Mouse (Mus musculus) urinary bladder, postnatal 14 days (tissue): ENCODE data around the gene B4galt3.
A peak's percentile ranks its signal among the peaks of the same experiment; 100 is the strongest.

Experiments used
- DNase-seq: peaks from one replicate; pipeline ENCODE4 v3.0.0; 2021; ENCODE audit warnings: low spot score

The B4galt3 gene

GRCm38 (mm10) chr1:171265971-171266744, 4.0 kb upstream of the B4galt3 start:
- DNase-seq = no peak

GRCm38 (mm10) chr1:171268341-171268740, 1.8 kb upstream of the B4galt3 start:
- DNase-seq = no peak

GRCm38 (mm10) chr1:171270573-171270900, 409 bp downstream of the B4galt3 start:
- peak; percentile 79 for DNase-seq

GRCm38 (mm10) chr1:171271196-171271595, 1.1 kb downstream of the B4galt3 start:
- no peak for DNase-seq

GRCm38 (mm10) chr1:171271622-171272021, 1.5 kb downstream of the B4galt3 start:
- DNase-seq = no peak

- DNase-seq = no peak
Observed at GRCm38 (mm10) chr1:171272086-171272485, 2.0 kb downstream of the B4galt3 start.

GRCm38 (mm10) chr1:171274171-171274570, 4.0 kb downstream of the B4galt3 start:
- DNase-seq = no peak

- DNase-seq = peak; percentile 76
Observed at GRCm38 (mm10) chr1:171275144-171275734, 5.1 kb downstream of the B4galt3 start.

- no peak for DNase-seq
Observed at GRCm38 (mm10) chr1:171276110-171276748, 6.1 kb downstream of the B4galt3 start.

GRCm38 (mm10) chr1:171277736-171278135, 7.6 kb downstream of the B4galt3 start:
- no peak for DNase-seq

- no peak for DNase-seq
Observed at GRCm38 (mm10) chr1:171278436-171278835, 8.3 kb downstream of the B4galt3 start.

GRCm38 (mm10) chr1:171279012-171279705, 9.0 kb downstream of the B4galt3 start:
- DNase-seq = no peak

- no peak for DNase-seq
Observed at GRCm38 (mm10) chr1:171279721-171280120, 9.6 kb downstream of the B4galt3 start.

GRCm38 (mm10) chr1:171280250-171280915, 10.3 kb downstream of the B4galt3 start:
- no peak for DNase-seq

- peak; percentile 90 for DNase-seq
Observed at GRCm38 (mm10) chr1:171280916-171281527, 10.9 kb downstream of the B4galt3 start, which contains the start of gene Ppox. Gene Ppox (minus strand): TSS chr1:171281186.

GRCm38 (mm10) chr1:171281528-171281923, 11.4 kb downstream of the B4galt3 start:
- DNase-seq = peak; percentile 85

- no peak for DNase-seq
Observed at GRCm38 (mm10) chr1:171282086-171282805, 12.1 kb downstream of the B4galt3 start.

GRCm38 (mm10) chr1:171283188-171284160, 13.3 kb downstream of the B4galt3 start:
- no peak for DNase-seq

- DNase-seq = no peak
Observed at GRCm38 (mm10) chr1:171284491-171284890, 14.4 kb downstream of the B4galt3 start.
